Mouse (Mus musculus) liver, postnatal 0 days (tissue): Measurements from ENCODE around the gene Olfr527.

Source experiments
- CTCF ChIP-seq: sonication (generic); IDR thresholded peaks from 2 replicates; pipeline ENCODE4 v1.5.1; 2016; ENCODE audit warnings: antibody characterized with exemption, low read depth
- EP300 ChIP-seq: IDR thresholded peaks from 2 replicates; pipeline ENCODE4 v1.6.1; 2016; ENCODE audit warnings: antibody characterized with exemption, low read depth, mild to moderate bottlenecking

- TF ChIP-seq CTCF = no peak
- no peak for TF ChIP-seq EP300
These were observed 4.0 kb upstream of the Olfr527 start for GRCm38 (mm10) chr7:140329766-140330304.
